Mouse (Mus musculus): ENCODE results near the gene Slc5a10. TPM values are rescaled to one million over a fixed set of nuclear protein-coding genes. Genes with fewer than 3 reads are reported as not detected.
A peak's percentile ranks its signal among the peaks of the same experiment; 100 is the strongest.
"Not testable (repeated sequence)": the region's sequence is repeated elsewhere in the genome, so short reads cannot be mapped to it uniquely, and the experiment has no call there.

The Slc5a10 gene
- polyA plus RNA-seq, 1 experiment from 2014 or later: 0.08 TPM

GRCm38 (mm10) chr11:61644576-61645326 lies 75.9 kb downstream of the Slc5a10 start:
- H3K27me3 ChIP-seq: no peaks in the 10 kb centered on the region
- peaks cover 20% of the 10 kb centered on the region for H3K4me1 ChIP-seq
- H3K9ac ChIP-seq: no peak overlapping the region
- WGBS: 60% methylated on average over 11 of the region's 11 CpGs
- no peaks in the 10 kb centered on the region for H3K36me3 ChIP-seq
- ATAC-seq (ENCODE audit: low FRiP score, low read depth): peak; percentile 51; the same call in 1 of the 2 replicates
- H3K9me3 ChIP-seq: no peaks in the 10 kb centered on the region
- H3K27ac ChIP-seq: peak overlapping the region; percentile 61
- no peak overlapping the region for H3K4me3 ChIP-seq
- no peak overlapping the region for H3K4me2 ChIP-seq (replicated peaks)

GRCm38 (mm10) chr11:61643184-61643961 lies 77.3 kb downstream of the Slc5a10 start:
- no peak for ATAC-seq (ENCODE audit: low FRiP score, low read depth)
- H3K4me1 ChIP-seq: peaks cover 20% of the 10 kb centered on the region
- no peaks in the 10 kb centered on the region for H3K27me3 ChIP-seq
- no peak overlapping the region for H3K9ac ChIP-seq
- no peaks in the 10 kb centered on the region for H3K36me3 ChIP-seq
- H3K4me3 ChIP-seq: no peak overlapping the region
- H3K9me3 ChIP-seq: no peaks in the 10 kb centered on the region
- 55% methylated on average over 5 of the region's 5 CpGs for WGBS
- H3K27ac ChIP-seq: no peak overlapping the region; the same call in 1 of the 2 replicates
- H3K4me2 ChIP-seq (replicated peaks): no peak overlapping the region

GRCm38 (mm10) chr11:61642106-61642505 lies 78.5 kb downstream of the Slc5a10 start:
- H3K36me3 ChIP-seq: no peaks in the 10 kb centered on the region
- WGBS: 84% methylated on average over 7 of the region's 7 CpGs
- H3K9ac ChIP-seq: no peak overlapping the region
- no peak overlapping the region for H3K27ac ChIP-seq
- H3K4me3 ChIP-seq: no peak overlapping the region
- ATAC-seq (ENCODE audit: low FRiP score, low read depth): no peak
- H3K27me3 ChIP-seq: no peaks in the 10 kb centered on the region
- H3K9me3 ChIP-seq: no peaks in the 10 kb centered on the region
- H3K4me2 ChIP-seq (replicated peaks): no peak overlapping the region
- H3K4me1 ChIP-seq: peaks cover 20% of the 10 kb centered on the region

GRCm38 (mm10) chr11:61640585-61640984 lies 80.0 kb downstream of the Slc5a10 start:
- H3K4me2 ChIP-seq (replicated peaks); ATAC-seq (ENCODE audit: low FRiP score, low read depth); H3K27me3 ChIP-seq; H3K27ac ChIP-seq; H3K36me3 ChIP-seq; H3K9me3 ChIP-seq; H3K4me3 ChIP-seq; H3K9ac ChIP-seq: not testable (repeated sequence)
- peaks cover 20% of the 10 kb centered on the region for H3K4me1 ChIP-seq
- 38% methylated on average over 9 of the region's 9 CpGs for WGBS

GRCm38 (mm10) chr11:61639601-61640177 lies 80.9 kb downstream of the Slc5a10 start:
- 91% methylated on average over 6 of the region's 6 CpGs for WGBS
- Histone ChIP-seq H3K27me3 (no peaks in the 10 kb centered on the region), H3K9me3 (no peaks in the 10 kb centered on the region), H3K9ac (no peak overlapping the region), H3K27ac (no peak overlapping the region), H3K4me3 (no peak overlapping the region), H3K36me3 (no peaks in the 10 kb centered on the region), H3K4me2 (replicated peaks) (no peak overlapping the region), H3K4me1 (peaks cover 17% of the 10 kb centered on the region)
- no peak for ATAC-seq (ENCODE audit: low FRiP score, low read depth)

GRCm38 (mm10) chr11:61638764-61639536 lies 81.7 kb downstream of the Slc5a10 start:
- Histone ChIP-seq H3K9me3 (no peaks in the 10 kb centered on the region), H3K27me3 (no peaks in the 10 kb centered on the region), H3K4me2 (replicated peaks) (no peak overlapping the region), H3K4me3 (no peak overlapping the region), H3K9ac (no peak overlapping the region), H3K27ac (no peak overlapping the region), H3K36me3 (no peaks in the 10 kb centered on the region), H3K4me1 (peaks cover 10% of the 10 kb centered on the region)
- ATAC-seq (ENCODE audit: low FRiP score, low read depth): no peak
- WGBS: 71% methylated on average over 12 of the region's 12 CpGs

- Histone ChIP-seq H3K4me1 (peaks cover under 1% of the 10 kb centered on the region; the same call in 1 of the 2 replicates), H3K9ac (no peak overlapping the region), H3K36me3 (no peaks in the 10 kb centered on the region), H3K9me3 (no peaks in the 10 kb centered on the region), H3K27ac (no peak overlapping the region), H3K4me2 (replicated peaks) (no peak overlapping the region), H3K27me3 (no peaks in the 10 kb centered on the region), H3K4me3 (no peak overlapping the region)
- WGBS: 93% methylated on average over 3 of the region's 3 CpGs
- ATAC-seq (ENCODE audit: low FRiP score, low read depth): no peak
Observed at GRCm38 (mm10) chr11:61637856-61638255, 82.8 kb downstream of the Slc5a10 start.

GRCm38 (mm10) chr11:61637413-61637812 lies 83.2 kb downstream of the Slc5a10 start:
- Histone ChIP-seq H3K4me1 (no peaks in the 10 kb centered on the region), H3K27ac (no peak overlapping the region), H3K27me3 (no peaks in the 10 kb centered on the region), H3K4me2 (replicated peaks) (no peak overlapping the region), H3K9me3 (no peaks in the 10 kb centered on the region), H3K4me3 (no peak overlapping the region), H3K9ac (no peak overlapping the region), H3K36me3 (no peaks in the 10 kb centered on the region)
- WGBS: 42% methylated on average over 1 of the region's 1 CpGs
- ATAC-seq (ENCODE audit: low FRiP score, low read depth): no peak

GRCm38 (mm10) chr11:61636309-61636708 lies 84.3 kb downstream of the Slc5a10 start:
- 89% methylated on average over 3 of the region's 4 CpGs for WGBS

GRCm38 (mm10) chr11:61629621-61630020 lies 91.0 kb downstream of the Slc5a10 start:
- no peaks in the 10 kb centered on the region for H3K36me3 ChIP-seq
- H3K4me3 ChIP-seq: no peak overlapping the region
- WGBS: 57% methylated on average over 3 of the region's 3 CpGs
- 0 out of 2 replicates have a peak, but pooled peaks cover 4% of the 10 kb centered on the region for H3K9me3 ChIP-seq
- no peak for ATAC-seq (ENCODE audit: low FRiP score, low read depth)
- no peak overlapping the region for H3K9ac ChIP-seq
- no peaks in the 10 kb centered on the region for H3K27me3 ChIP-seq
- H3K4me1 ChIP-seq: no peaks in the 10 kb centered on the region
- H3K27ac ChIP-seq: no peak overlapping the region
- H3K4me2 ChIP-seq (replicated peaks): no peak overlapping the region

More at GRCm38 (mm10) chr11:61636309-61636708, 84.3 kb downstream of the Slc5a10 start:
- not testable (repeated sequence) for H3K9ac ChIP-seq; ATAC-seq (ENCODE audit: low FRiP score, low read depth); H3K4me1 ChIP-seq; H3K27me3 ChIP-seq; H3K27ac ChIP-seq; H3K9me3 ChIP-seq; H3K4me2 ChIP-seq (replicated peaks); H3K36me3 ChIP-seq; H3K4me3 ChIP-seq

GRCm38 (mm10) chr11:61626509-61626908 lies 94.1 kb downstream of the Slc5a10 start:
- ATAC-seq (ENCODE audit: low FRiP score, low read depth): no peak
- Histone ChIP-seq H3K36me3 (no peaks in the 10 kb centered on the region), H3K27ac (no peak overlapping the region), H3K9ac (no peak overlapping the region), H3K4me2 (replicated peaks) (no peak overlapping the region), H3K4me1 (no peaks in the 10 kb centered on the region), H3K27me3 (no peaks in the 10 kb centered on the region), H3K4me3 (no peak overlapping the region), H3K9me3 (0 out of 2 replicates have a peak, but pooled peaks cover 4% of the 10 kb centered on the region)
- 85% methylated on average over 1 of the region's 1 CpGs for WGBS

Measured in limb, embryonic 13.5 days (tissue).